Mouse (Mus musculus) myocyte (in vitro differentiated cells): ENCODE results near the gene Pam.

Source experiments
- CEBPB ChIP-seq: IDR thresholded peaks from 2 replicates; pipeline ENCODE4 v1.6.1; 2011; ENCODE audit warnings: mild to moderate bottlenecking, moderate library complexity; ENCODE audit not compliant: poor library complexity, insufficient read depth, severe bottlenecking
- E2F4 ChIP-seq: IDR thresholded peaks from one replicate; pipeline ENCODE4 v1.6.1; 2011; ENCODE audit warnings: mild to moderate bottlenecking, control low read depth, moderate library complexity; ENCODE audit not compliant: insufficient read depth
- MAX ChIP-seq: IDR thresholded peaks from one replicate; pipeline ENCODE4 v1.6.1; 2011; ENCODE audit warnings: low read depth, mild to moderate bottlenecking, control low read depth
- MYOD1 ChIP-seq, 3 experiments: IDR thresholded peaks; one replicate each; pipeline ENCODE4 v1.6.1; 2011; ENCODE audit warnings: control low read depth in 2 of 3, low read depth in 2 of 3, mild to moderate bottlenecking in 2 of 3, moderate library complexity in 1 of 3; ENCODE audit not compliant: insufficient read length in 2 of 3, control insufficient read depth in 1 of 3
- MYOG ChIP-seq, 3 experiments: IDR thresholded peaks; one replicate each; pipeline ENCODE4 v1.6.1; 2011; ENCODE audit warnings: control low read depth in 2 of 3, low read depth in 2 of 3, mild to moderate bottlenecking in 2 of 3; ENCODE audit not compliant: insufficient read length in 2 of 3, control insufficient read depth in 1 of 3, insufficient read depth in 1 of 3
- POLR2A ChIP-seq: IDR thresholded peaks from one replicate; pipeline ENCODE4 v1.6.1; 2011; ENCODE audit warnings: low read depth, mild to moderate bottlenecking, control low read depth, moderate library complexity; ENCODE audit not compliant: insufficient read length
- POLR2AphosphoS2 ChIP-seq: IDR thresholded peaks from one replicate; pipeline ENCODE4 v1.6.1; 2011; ENCODE audit warnings: low read depth, control low read depth; ENCODE audit not compliant: insufficient read length
- SRF ChIP-seq: IDR thresholded peaks from one replicate; pipeline ENCODE4 v1.6.1; 2011; ENCODE audit warnings: low read depth; ENCODE audit not compliant: control insufficient read depth, insufficient read length
- TCF12 ChIP-seq: IDR thresholded peaks from one replicate; pipeline ENCODE4 v1.6.1; 2011; ENCODE audit warnings: mild to moderate bottlenecking, control low read depth; ENCODE audit not compliant: poor library complexity, insufficient read depth, severe bottlenecking
- USF1 ChIP-seq: IDR thresholded peaks from one replicate; pipeline ENCODE4 v1.6.1; 2011; ENCODE audit warnings: low read depth, mild to moderate bottlenecking, control low read depth, moderate library complexity

DNA sequence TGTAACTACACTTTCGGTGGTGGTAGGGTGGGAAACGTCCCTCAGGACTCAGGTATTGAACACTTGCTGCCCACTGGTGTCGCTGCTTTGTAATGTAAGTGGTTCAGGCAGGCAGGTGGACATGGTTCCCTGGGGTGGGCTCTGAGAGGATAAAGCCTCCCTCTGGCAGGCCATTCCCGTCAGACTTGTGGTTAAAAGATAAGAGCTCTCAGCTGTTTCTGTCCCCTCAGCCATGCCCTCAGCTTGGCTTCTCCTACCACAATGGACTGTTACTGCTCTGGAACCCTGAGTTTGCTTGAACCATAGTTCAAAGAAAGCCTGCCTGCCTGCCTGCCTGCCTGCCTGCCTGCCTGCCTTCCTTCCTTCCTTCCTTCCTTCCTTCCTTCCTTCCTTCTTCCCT, 341.1 kb downstream of the Pam start:
- TF ChIP-seq POLR2A (no peak), USF1 (no peak), MAX (no peak), POLR2AphosphoS2 (no peak), E2F4 (no peak), TCF12 (no peak), MYOG (IDR thresholded peaks at IDR 0.05; ENCODE audit: control insufficient read depth in 1 of 3, insufficient read depth in 1 of 3, insufficient read length in 2 of 3, low read depth in 2 of 3) (peak in 2 of 3 experiments; percentile 4 to 77), CEBPB (no peak), MYOD1 (IDR thresholded peaks at IDR 0.05; ENCODE audit: control insufficient read depth in 1 of 3, insufficient read length in 2 of 3, low read depth in 2 of 3) (peak in 2 of 3 experiments; percentile 25 to 27), SRF (no peak)
